Mouse (Mus musculus) neural tube, embryonic 13.5 days (tissue): Measurements from ENCODE around the gene Ksr2. TPM values are rescaled to one million over a fixed set of nuclear protein-coding genes. Genes with fewer than 3 reads are reported as not detected.
"Not testable (repeated sequence)": the region's sequence is repeated elsewhere in the genome, so short reads cannot be mapped to it uniquely, and the experiment has no call there.

Experiments used
- ATAC-seq: fragments of 200-750 bp; cut with Nextera tagmentation; 2 replicates; pipeline ENCODE4 v1.8.0; 2017; ENCODE audit warnings: low read depth, mild to moderate bottlenecking, moderate TSS enrichment, moderate library complexity
- H3K27ac ChIP-seq: fragments of 300-500 bp; sonication (generic); replicated peaks from 2 replicates; pipeline ENCODE4 v1.5.1; 2015; ENCODE audit warnings: moderate library complexity, mild to moderate bottlenecking, inconsistent platforms
- H3K27me3 ChIP-seq: fragments of 300-500 bp; sonication (generic); 2 replicates; pipeline ENCODE4 v1.6.1; 2015; ENCODE audit warnings: mild to moderate bottlenecking, inconsistent platforms
- H3K36me3 ChIP-seq: fragments of 300-500 bp; sonication (generic); 2 replicates; pipeline ENCODE4 v1.6.1; 2015; ENCODE audit warnings: mild to moderate bottlenecking, inconsistent platforms
- H3K4me1 ChIP-seq: fragments of 300-500 bp; sonication (generic); replicated peaks from 2 replicates; pipeline ENCODE4 v1.6.1; 2015; ENCODE audit warnings: inconsistent platforms
- H3K4me2 ChIP-seq: fragments of 300-500 bp; sonication (generic); 2 replicates; pipeline ENCODE4 v1.6.1; 2015; ENCODE audit warnings: inconsistent platforms, mild to moderate bottlenecking, moderate library complexity
- H3K4me3 ChIP-seq: fragments of 300-500 bp; sonication (generic); 2 replicates; pipeline ENCODE4 v1.5.1; 2015; ENCODE audit warnings: mild to moderate bottlenecking, inconsistent platforms
- H3K9ac ChIP-seq: fragments of 300-500 bp; sonication (generic); 2 replicates; pipeline ENCODE4 v1.6.1; 2015; ENCODE audit warnings: moderate library complexity, mild to moderate bottlenecking, inconsistent platforms
- H3K9me3 ChIP-seq: fragments of 300-500 bp; sonication (generic); 2 replicates; pipeline ENCODE4 v1.6.1; 2016; ENCODE audit warnings: inconsistent platforms
- WGBS: fragments of 180-500 bp; shearing (Covaris S2); methylation state at CpG from one replicate; pipeline ENCODE4 v1.1.7; 2015; 5-methylcytosine and 5-hydroxymethylcytosine counted together
- polyA plus RNA-seq: library from polyadenylated mRNA; unstranded; fragments of >200 nt; fragmentation: Nextera tagmentation; extraction: Ambion mirVana; gene quantifications from 2 replicates; pipeline ENCODE4 v1.2.1, GENCODE M21; 2015

Ksr2 gene
- polyA plus RNA-seq, 1 experiment from 2014 or later = 6.4 TPM

GRCm38 (mm10) chr5:117388296-117388751 is 25.5 kb upstream of the Ksr2 start:
- Histone ChIP-seq H3K27me3 (no peaks in the 10 kb centered on the region), H3K4me2 (peak overlapping the region; percentile 81), H3K36me3 (peaks cover 26% of the 10 kb centered on the region), H3K27ac (peak overlapping the region; percentile 59; the same call in 1 of the 2 replicates), H3K4me3 (peak overlapping the region; percentile 80), H3K9me3 (no peaks in the 10 kb centered on the region), H3K9ac (peak overlapping the region; percentile 89), H3K4me1 (peaks cover 10% of the 10 kb centered on the region)
- 14% methylated on average over 16 of the region's 16 CpGs for WGBS
- ATAC-seq = peak; percentile 36; the same call in 1 of the 2 replicates

- Histone ChIP-seq H3K9me3 (no peaks in the 10 kb centered on the region), H3K36me3 (peaks cover 21% of the 10 kb centered on the region), H3K4me3 (peak within 1 kb of the TSS; percentile 80), H3K27ac (peak within 1 kb of the TSS; percentile 59), H3K9ac (peak within 1 kb of the TSS; percentile 89), H3K4me1 (peaks cover 10% of the 10 kb centered on the region), H3K4me2 (peak within 1 kb of the TSS; percentile 81), H3K27me3 (no peaks in the 10 kb centered on the region)
- ATAC-seq = peak; percentile 96
- WGBS = under 1% methylated on average over 44 of the region's 44 CpGs
These were observed 24.9 kb upstream of the Ksr2 start, which contains the start of gene Rfc5 for GRCm38 (mm10) chr5:117388877-117389276. Gene Rfc5 (minus strand): TSS chr5:117389047.

- H3K27me3 ChIP-seq = no peaks in the 10 kb centered on the region
- H3K4me2 ChIP-seq = no peak overlapping the region
- 84% methylated on average over 1 of the region's 1 CpGs for WGBS
- 0 out of 2 replicates have a peak, but pooled peaks cover under 1% of the 10 kb centered on the region for H3K36me3 ChIP-seq
- H3K4me3 ChIP-seq = no peak overlapping the region
- no peak overlapping the region for H3K27ac ChIP-seq
- peaks cover 10% of the 10 kb centered on the region for H3K4me1 ChIP-seq
- ATAC-seq = no peak
- H3K9ac ChIP-seq = no peak overlapping the region
- no peaks in the 10 kb centered on the region for H3K9me3 ChIP-seq
These were observed 22.9 kb upstream of the Ksr2 start for GRCm38 (mm10) chr5:117390895-117391294.

GRCm38 (mm10) chr5:117395834-117396233 is 18.0 kb upstream of the Ksr2 start:
- Histone ChIP-seq H3K27me3 (no peaks in the 10 kb centered on the region), H3K9ac (no peak overlapping the region), H3K4me2 (no peak overlapping the region), H3K36me3 (no peaks in the 10 kb centered on the region), H3K4me1 (0 out of 2 replicates have a peak, but pooled peaks cover 5% of the 10 kb centered on the region), H3K4me3 (no peak overlapping the region), H3K27ac (no peak overlapping the region), H3K9me3 (no peaks in the 10 kb centered on the region)
- WGBS = 88% methylated on average over 5 of the region's 5 CpGs
- ATAC-seq = no peak

- Histone ChIP-seq H3K36me3 (no peaks in the 10 kb centered on the region), H3K4me1 (0 out of 2 replicates have a peak, but pooled peaks cover 5% of the 10 kb centered on the region), H3K4me2 (no peak overlapping the region), H3K9me3 (no peaks in the 10 kb centered on the region), H3K27ac (no peak overlapping the region), H3K4me3 (no peak overlapping the region), H3K9ac (no peak overlapping the region), H3K27me3 (no peaks in the 10 kb centered on the region)
- ATAC-seq = no peak
- WGBS = 60% methylated on average over 6 of the region's 6 CpGs
These were observed 17.2 kb upstream of the Ksr2 start for GRCm38 (mm10) chr5:117396596-117397014.

GRCm38 (mm10) chr5:117397371-117397770 is 16.4 kb upstream of the Ksr2 start:
- ATAC-seq = no peak

GRCm38 (mm10) chr5:117398007-117398550 is 15.7 kb upstream of the Ksr2 start:
- Histone ChIP-seq H3K4me2 (no peak overlapping the region), H3K9me3 (no peaks in the 10 kb centered on the region), H3K27me3 (no peaks in the 10 kb centered on the region), H3K4me1 (0 out of 2 replicates have a peak, but pooled peaks cover 5% of the 10 kb centered on the region), H3K4me3 (no peak overlapping the region), H3K27ac (no peak overlapping the region), H3K36me3 (no peaks in the 10 kb centered on the region), H3K9ac (no peak overlapping the region)
- 30% methylated on average over 4 of the region's 5 CpGs for WGBS
- no peak for ATAC-seq

More at GRCm38 (mm10) chr5:117397371-117397770, 16.4 kb upstream of the Ksr2 start:
- H3K9ac ChIP-seq = no peak overlapping the region
- H3K36me3 ChIP-seq = no peaks in the 10 kb centered on the region
- WGBS = 80% methylated on average over 6 of the region's 6 CpGs
- H3K4me3 ChIP-seq = no peak overlapping the region
- 0 out of 2 replicates have a peak, but pooled peaks cover 5% of the 10 kb centered on the region for H3K4me1 ChIP-seq
- no peak overlapping the region for H3K4me2 ChIP-seq
- no peak overlapping the region for H3K27ac ChIP-seq
- no peaks in the 10 kb centered on the region for H3K9me3 ChIP-seq
- H3K27me3 ChIP-seq = no peaks in the 10 kb centered on the region

GRCm38 (mm10) chr5:117399281-117399680 is 14.5 kb upstream of the Ksr2 start:
- ATAC-seq = no peak
- Histone ChIP-seq H3K27ac (no peak overlapping the region), H3K36me3 (no peaks in the 10 kb centered on the region), H3K4me1 (0 out of 2 replicates have a peak, but pooled peaks cover 5% of the 10 kb centered on the region), H3K27me3 (no peaks in the 10 kb centered on the region), H3K9me3 (no peaks in the 10 kb centered on the region), H3K9ac (no peak overlapping the region), H3K4me3 (no peak overlapping the region), H3K4me2 (no peak overlapping the region)
- 68% methylated on average over 9 of the region's 9 CpGs for WGBS

- H3K4me1 ChIP-seq = no peaks in the 10 kb centered on the region
- H3K9me3 ChIP-seq = no peaks in the 10 kb centered on the region
- no peak overlapping the region for H3K4me2 ChIP-seq
- H3K27ac ChIP-seq = no peak overlapping the region
- no peak overlapping the region for H3K9ac ChIP-seq
- no peak overlapping the region for H3K4me3 ChIP-seq
- no peaks in the 10 kb centered on the region for H3K36me3 ChIP-seq
- no peak for ATAC-seq
- H3K27me3 ChIP-seq = no peaks in the 10 kb centered on the region
- 86% methylated on average over 8 of the region's 8 CpGs for WGBS
These were observed 10.2 kb upstream of the Ksr2 start for GRCm38 (mm10) chr5:117403609-117404008.

- not testable (repeated sequence) for H3K4me3 ChIP-seq, H3K27ac ChIP-seq, H3K9ac ChIP-seq, H3K9me3 ChIP-seq, H3K4me2 ChIP-seq, H3K36me3 ChIP-seq, H3K27me3 ChIP-seq, ATAC-seq, H3K4me1 ChIP-seq
- WGBS = 78% methylated on average over 2 of the region's 2 CpGs
These were observed 9.1 kb upstream of the Ksr2 start for GRCm38 (mm10) chr5:117404671-117405070.

- Histone ChIP-seq H3K27ac (no peak overlapping the region), H3K4me3 (no peak overlapping the region), H3K9ac (no peak overlapping the region), H3K4me1 (peaks cover 5% of the 10 kb centered on the region; the same call in 1 of the 2 replicates), H3K27me3 (peaks cover 12% of the 10 kb centered on the region), H3K36me3 (no peaks in the 10 kb centered on the region), H3K9me3 (no peaks in the 10 kb centered on the region), H3K4me2 (no peak overlapping the region)
- ATAC-seq = no peak
- 70% methylated on average over 4 of the region's 4 CpGs for WGBS
These were observed 5.6 kb upstream of the Ksr2 start for GRCm38 (mm10) chr5:117408216-117408615.

GRCm38 (mm10) chr5:117409369-117409768 is 4.4 kb upstream of the Ksr2 start:
- H3K4me2 ChIP-seq = no peak overlapping the region
- peaks cover 9% of the 10 kb centered on the region; the same call in 1 of the 2 replicates for H3K4me1 ChIP-seq
- WGBS = 78% methylated on average over 6 of the region's 6 CpGs
- peaks cover 12% of the 10 kb centered on the region for H3K27me3 ChIP-seq
- no peak overlapping the region for H3K4me3 ChIP-seq
- no peaks in the 10 kb centered on the region for H3K9me3 ChIP-seq
- no peak overlapping the region for H3K9ac ChIP-seq
- no peak for ATAC-seq
- no peak overlapping the region for H3K27ac ChIP-seq
- H3K36me3 ChIP-seq = no peaks in the 10 kb centered on the region
